24 mouse cellular contexts compared by ENCODE assay signal in genomic region chr11:34166392-34166791, GRCm38 (mm10). TPM values are rescaled to one million over a fixed set of nuclear protein-coding genes. Genes with fewer than 3 reads are reported as not detected.
"Had no signal": no experiment of that assay in that cellular context is flagged by ENCODE, and none has a peak within 500 bp of the region (broad histone marks: within the 10 kb centered on the region; RNA-seq: fewer than 3 reads in every experiment).

No protein-coding gene starts in this region.

- H3K27ac ChIP-seq: limb, embryonic 13.5 days; liver, embryonic 13.5 days; midbrain, embryonic 10.5 days; midbrain, embryonic 13.5 days; neural tube, embryonic 13.5 days had no signal

- DNase-seq: kidney, adult 2 months; kidney, postnatal 14 days; kidney, postnatal 4 days; left cerebral cortex, postnatal 4 days; liver, embryonic 13.5 days; lung, adult 2 months; retina, postnatal 1 day; thymus, adult 18-20 months; thymus, postnatal 36 days had no signal

- H3K9ac ChIP-seq: limb, embryonic 13.5 days; liver, embryonic 13.5 days; midbrain, embryonic 13.5 days; neural tube, embryonic 13.5 days had no signal

- H3K4me3 ChIP-seq: limb, embryonic 13.5 days; liver, embryonic 13.5 days; megakaryocyte, embryonic 14.5 days; midbrain, embryonic 10.5 days; midbrain, embryonic 13.5 days; myocyte; neural tube, embryonic 13.5 days had no signal

- H3K4me1 ChIP-seq: liver, embryonic 13.5 days; megakaryocyte, embryonic 14.5 days; midbrain, embryonic 13.5 days; neural tube, embryonic 13.5 days had no signal

- H3K27me3 ChIP-seq: limb, embryonic 13.5 days; liver, embryonic 13.5 days; midbrain, embryonic 13.5 days; neural tube, embryonic 13.5 days had no signal

- ATAC-seq: intestine, postnatal 0 days; midbrain, embryonic 13.5 days; midbrain, embryonic 16.5 days had no signal

- H3K9me3 ChIP-seq: liver, embryonic 13.5 days; midbrain, embryonic 13.5 days; neural tube, embryonic 13.5 days had no signal

- H3K4me2 ChIP-seq: limb, embryonic 13.5 days; liver, embryonic 13.5 days; midbrain, embryonic 13.5 days; neural tube, embryonic 13.5 days had no signal

- H3K36me3 ChIP-seq: limb, embryonic 13.5 days; liver, embryonic 13.5 days; midbrain, embryonic 10.5 days; midbrain, embryonic 13.5 days; neural tube, embryonic 13.5 days had no signal

RNA-seq across cellular contexts. Expression of gene Foxi1, which starts 41.5 kb away (rescaled TPM):
- polyA plus RNA-seq: intestine, postnatal 0 days; limb, embryonic 13.5 days; liver, adult 2 months; liver, embryonic 13.5 days; liver, embryonic 16.5 days; midbrain, embryonic 10.5 days; midbrain, embryonic 13.5 days; midbrain, embryonic 16.5 days; myocyte; neural tube, embryonic 13.5 days; small intestine, adult 2 months; spleen, adult 2 months; stomach, embryonic 16.5 days; testis, adult 2 months; urinary bladder, adult 2 months had no signal
